Mouse (Mus musculus) gastrocnemius, postnatal 36 days (tissue): ENCODE measurements around the gene Dll3. TPM values are rescaled to one million over a fixed set of nuclear protein-coding genes. Genes with fewer than 3 reads are reported as not detected.

ENCODE experiments used
- DNase-seq, 2 experiments: peaks; one replicate each; pipeline ENCODE4 v3.0.0; 2022
- intact Hi-C: fragments of 180-260 bp; cut with DNase I; formaldehyde crosslinking; loops from one replicate; pipeline ENCODE4 v1.15.1; 2025
- total RNA-seq, 2 experiments: library from RNA; stranded (reverse); gene quantifications; 2 replicates each; pipeline ENCODE4 v1.2.3; 2021

Dll3 gene
- total RNA-seq, 2 experiments from 2014 or later, result not detected

- intact Hi-C loops, result no loop called here
- DNase-seq, result no peak
Measured at GRCm38 (mm10) chr7:28311151-28311925, 9.3 kb upstream of the Dll3 start.

GRCm38 (mm10) chr7:28309737-28310136 is 7.7 kb upstream of the Dll3 start:
- intact Hi-C loops, result no loop called here
- DNase-seq, result no peak

GRCm38 (mm10) chr7:28306216-28306615 is 4.2 kb upstream of the Dll3 start:
- intact Hi-C loops, result no loop called here
- DNase-seq, result no peak

- DNase-seq, result no peak
Measured at GRCm38 (mm10) chr7:28305641-28306040, 3.6 kb upstream of the Dll3 start.

GRCm38 (mm10) chr7:28298837-28299625 is 3.0 kb downstream of the Dll3 start:
- DNase-seq, result peak in 1 of 2 experiments; percentile 37
- intact Hi-C loops, result loop anchor here (1.0 kb wide), 1 partner anchor 151 kb away; no protein-coding TSS in a partner anchor

More at GRCm38 (mm10) chr7:28305641-28306040, 3.6 kb upstream of the Dll3 start:
- intact Hi-C loops, result no loop called here

- intact Hi-C loops, result no loop called here
- no peak for DNase-seq
Measured at GRCm38 (mm10) chr7:28294481-28294880, 7.6 kb downstream of the Dll3 start.

GRCm38 (mm10) chr7:28290638-28291590 is 11.1 kb downstream of the Dll3 start, which contains the start of gene Selenov:
Gene Selenov (minus strand): TSS chr7:28291186.
- intact Hi-C loops, result no loop called here
- DNase-seq, result no peak

- DNase-seq, result no peak
- intact Hi-C loops, result no loop called here
Measured at GRCm38 (mm10) chr7:28290165-28290564, 11.9 kb downstream of the Dll3 start.

- no peak for DNase-seq
- intact Hi-C loops, result no loop called here
Measured at GRCm38 (mm10) chr7:28280630-28281029, 21.4 kb downstream of the Dll3 start.

GRCm38 (mm10) chr7:28278279-28278652 is 23.8 kb downstream of the Dll3 start:
- DNase-seq, result no peak
- intact Hi-C loops, result loop anchor here (5.0 kb wide), 1 partner anchor 69 kb away; no protein-coding TSS in a partner anchor

GRCm38 (mm10) chr7:28277615-28278278 is 24.3 kb downstream of the Dll3 start, which contains the start of gene Eid2b:
Gene Eid2b (plus strand): TSS chr7:28277739.
- intact Hi-C loops, result loop anchor here (5.0 kb wide), 1 partner anchor 70 kb away; no protein-coding TSS in a partner anchor
- DNase-seq, result peak; percentile 94 to 97

GRCm38 (mm10) chr7:28277237-28277614 is 24.8 kb downstream of the Dll3 start:
- intact Hi-C loops, result loop anchor here (5.0 kb wide), 1 partner anchor 70 kb away; no protein-coding TSS in a partner anchor

GRCm38 (mm10) chr7:28271761-28272160 is 30.3 kb downstream of the Dll3 start:
- intact Hi-C loops, result no loop called here
- no peak for DNase-seq

More at GRCm38 (mm10) chr7:28277237-28277614, 24.8 kb downstream of the Dll3 start:
- DNase-seq, result no peak

- intact Hi-C loops, result no loop called here
- no peak for DNase-seq
Measured at GRCm38 (mm10) chr7:28269355-28269754, 32.7 kb downstream of the Dll3 start.

- no peak for DNase-seq
- intact Hi-C loops, result no loop called here
Measured at GRCm38 (mm10) chr7:28268576-28268975, 33.5 kb downstream of the Dll3 start.

- intact Hi-C loops, result no loop called here
Measured at GRCm38 (mm10) chr7:28268042-28268531, 34.0 kb downstream of the Dll3 start.

GRCm38 (mm10) chr7:28267129-28268041 is 34.7 kb downstream of the Dll3 start, which contains the start of gene Eid2:
Gene Eid2 (plus strand): TSS chr7:28267881.
- intact Hi-C loops, result no loop called here
- peak; percentile 49 to 54 for DNase-seq

More at GRCm38 (mm10) chr7:28268042-28268531, 34.0 kb downstream of the Dll3 start:
- DNase-seq, result peak; percentile 31 to 51

GRCm38 (mm10) chr7:28265391-28265790 is 36.6 kb downstream of the Dll3 start:
- DNase-seq, result no peak
- intact Hi-C loops, result no loop called here
